Mouse (Mus musculus) spleen, adult 2 months (tissue): Measurements from ENCODE around the gene Ccdc80.

Experiments
- CTCF ChIP-seq: fragments of 200-500 bp; IDR thresholded peaks from 2 replicates; pipeline ENCODE4 v1.5.1; 2011; ENCODE audit warnings: mild to moderate bottlenecking, inconsistent platforms; ENCODE audit not compliant: insufficient read depth, insufficient read length, insufficient replicate concordance; ENCODE audit errors: extremely low read depth
- POLR2A ChIP-seq: fragments of 200-500 bp; IDR thresholded peaks from 2 replicates; pipeline ENCODE4 v1.6.1; 2011; ENCODE audit warnings: low read depth, low read length, inconsistent platforms

DNA sequence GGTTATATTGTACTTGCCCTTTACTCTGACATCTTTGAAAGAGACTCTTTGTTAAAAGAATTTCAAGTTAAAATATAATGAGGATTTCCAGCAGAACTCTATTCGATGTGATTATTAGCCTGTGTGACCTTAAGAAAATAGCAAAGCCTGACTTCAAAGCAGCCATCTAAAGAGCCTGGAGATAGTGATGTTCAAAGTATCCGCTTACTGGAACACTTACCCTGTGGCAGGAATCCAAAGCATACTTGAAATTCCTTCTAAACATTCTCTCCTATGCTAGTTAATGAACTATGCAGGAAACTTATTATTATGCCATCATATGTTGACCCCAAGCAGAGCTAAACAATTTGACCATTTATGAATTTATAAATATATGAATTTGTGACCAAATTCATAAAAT lies 13.9 kb upstream of the Ccdc80 start:
- TF ChIP-seq CTCF (no peak), POLR2A (no peak)
